ENCODE assay signal across 8 mouse cellular contexts in genomic region chr6:83316022-83316421, GRCm38 (mm10). TPM values are rescaled to one million over a fixed set of nuclear protein-coding genes. Genes with fewer than 3 reads are reported as not detected.
DNase-seq lines count a peak whose midpoint lies in the region; ATAC-seq lines count a peak whose summit lies in the region.

No protein-coding gene starts in this region.

- peaks cover 12% of the 10 kb centered on the region for H3K4me1 ChIP-seq in heart, embryonic 13.5 days
- H3K4me1 ChIP-seq in midbrain, embryonic 12.5 days: peaks cover 15% of the 10 kb centered on the region

- H3K4me2 ChIP-seq in heart, embryonic 13.5 days: peak overlapping the region; percentile 97
- H3K4me2 ChIP-seq in midbrain, embryonic 12.5 days (replicated peaks): peak overlapping the region; percentile 84

- H3K27me3 ChIP-seq in heart, embryonic 13.5 days (replicated peaks): no peaks in the 10 kb centered on the region
- H3K27me3 ChIP-seq in midbrain, embryonic 12.5 days: no peaks in the 10 kb centered on the region

- H3K36me3 ChIP-seq in heart, embryonic 13.5 days: peaks cover 22% of the 10 kb centered on the region
- H3K36me3 ChIP-seq in midbrain, embryonic 12.5 days: peaks cover 15% of the 10 kb centered on the region

- H3K9me3 ChIP-seq in heart, embryonic 13.5 days: no peaks in the 10 kb centered on the region
- H3K9me3 ChIP-seq in midbrain, embryonic 12.5 days: no peaks in the 10 kb centered on the region

- WGBS in heart, embryonic 13.5 days: 20% methylated on average over 10 of the region's 10 CpGs
- WGBS in midbrain, embryonic 12.5 days: 7% methylated on average over 10 of the region's 10 CpGs

- ATAC-seq in heart, embryonic 13.5 days (ENCODE audit: extremely low read depth, insufficient number of reproducible peaks, low FRiP score, low TSS enrichment): no peak
- ATAC-seq in midbrain, embryonic 12.5 days (ENCODE audit: low FRiP score, low read depth): no peak

- H3K27ac ChIP-seq in heart, embryonic 13.5 days (replicated peaks): no peak overlapping the region
- H3K27ac ChIP-seq in midbrain, embryonic 12.5 days (replicated peaks): no peak overlapping the region

- peak overlapping the region; percentile 90 for H3K9ac ChIP-seq in heart, embryonic 13.5 days
- peak overlapping the region; percentile 45; the same call in 1 of the 2 replicates for H3K9ac ChIP-seq in midbrain, embryonic 12.5 days (replicated peaks)

- no peak for DNase-seq in heart, adult 11 months
- peak; percentile 71 for DNase-seq in 416B (ENCODE audit: low read depth)
- peak; percentile 84 for DNase-seq in embryo, embryonic 10 days (ENCODE audit: low spot score)
- peak; percentile 53 for DNase-seq in induced T-regulatory cell, adult 2 months (ENCODE audit: low read depth)
- DNase-seq in frontal cortex, postnatal 10 days (ENCODE audit: low spot score in 2 of 2): no peak
- DNase-seq in gastrocnemius, postnatal 10 days: no peak

- H3K4me3 ChIP-seq in heart, embryonic 13.5 days: peak overlapping the region; percentile 97
- peak overlapping the region; percentile 92 for H3K4me3 ChIP-seq in midbrain, embryonic 12.5 days

RNA-seq across cellular contexts. Expression of gene Mthfd2, which starts 9.7 kb away (rescaled TPM):
- 27.6 and 30.9 TPM in 2 replicates for polyA plus RNA-seq in heart, embryonic 13.5 days (2015; fragmentation: Nextera tagmentation; extraction: Ambion mirVana)
- 33.0 and 37.3 TPM in 2 replicates for polyA plus RNA-seq in midbrain, embryonic 12.5 days (2016; fragmentation: Nextera tagmentation; extraction: Ambion mirVana)
- total RNA-seq in gastrocnemius, postnatal 10 days (2021): 1 to 10 TPM; 5.0 to 8.0 TPM

RNA-seq across cellular contexts. Expression of gene Mob1a, which starts 9.8 kb away (rescaled TPM):
- 30.4 and 30.7 TPM in 2 replicates for polyA plus RNA-seq in heart, embryonic 13.5 days (2015; fragmentation: Nextera tagmentation; extraction: Ambion mirVana)
- polyA plus RNA-seq in midbrain, embryonic 12.5 days (2016; fragmentation: Nextera tagmentation; extraction: Ambion mirVana): 56.6 and 58.0 TPM in 2 replicates
- 10 to 100 TPM; 19.7 to 26.0 TPM for total RNA-seq in gastrocnemius, postnatal 10 days (2021)

RNA-seq across cellular contexts. Expression of gene Bola3, which starts 32.9 kb away (rescaled TPM):
- 233 and 264 TPM in 2 replicates for polyA plus RNA-seq in heart, embryonic 13.5 days (2015; fragmentation: Nextera tagmentation; extraction: Ambion mirVana)
- 93.7 and 102 TPM in 2 replicates for polyA plus RNA-seq in midbrain, embryonic 12.5 days (2016; fragmentation: Nextera tagmentation; extraction: Ambion mirVana)
- 100 to 1,000 TPM; 175 to 186 TPM for total RNA-seq in gastrocnemius, postnatal 10 days (2021)

Comparison
In these comparisons a context has a peak if more than half of its experiments do, and no peak if none do; other contexts are left out.
1. DNase-seq: peak in 416B (single experiment), embryo, embryonic 10 days (single experiment) and induced T-regulatory cell, adult 2 months (single experiment); none in heart, adult 11 months (single experiment), frontal cortex, postnatal 10 days (0 of 2) and gastrocnemius, postnatal 10 days (single experiment).